Mouse (Mus musculus) colon, adult 2 months (tissue): ENCODE results near the gene Rnh1. TPM values are rescaled to one million over a fixed set of nuclear protein-coding genes. Genes with fewer than 3 reads are reported as not detected.

ENCODE experiments used
- polyA plus RNA-seq: library from polyadenylated mRNA; depleted of rRNA; stranded (reverse); fragments of >200 nt; gene quantifications from 2 replicates; pipeline ENCODE4 v1.2.3, GENCODE M21; 2012; rRNA removed

The Rnh1 gene
- polyA plus RNA-seq = 140 and 158 TPM in 2 replicates

DNA sequence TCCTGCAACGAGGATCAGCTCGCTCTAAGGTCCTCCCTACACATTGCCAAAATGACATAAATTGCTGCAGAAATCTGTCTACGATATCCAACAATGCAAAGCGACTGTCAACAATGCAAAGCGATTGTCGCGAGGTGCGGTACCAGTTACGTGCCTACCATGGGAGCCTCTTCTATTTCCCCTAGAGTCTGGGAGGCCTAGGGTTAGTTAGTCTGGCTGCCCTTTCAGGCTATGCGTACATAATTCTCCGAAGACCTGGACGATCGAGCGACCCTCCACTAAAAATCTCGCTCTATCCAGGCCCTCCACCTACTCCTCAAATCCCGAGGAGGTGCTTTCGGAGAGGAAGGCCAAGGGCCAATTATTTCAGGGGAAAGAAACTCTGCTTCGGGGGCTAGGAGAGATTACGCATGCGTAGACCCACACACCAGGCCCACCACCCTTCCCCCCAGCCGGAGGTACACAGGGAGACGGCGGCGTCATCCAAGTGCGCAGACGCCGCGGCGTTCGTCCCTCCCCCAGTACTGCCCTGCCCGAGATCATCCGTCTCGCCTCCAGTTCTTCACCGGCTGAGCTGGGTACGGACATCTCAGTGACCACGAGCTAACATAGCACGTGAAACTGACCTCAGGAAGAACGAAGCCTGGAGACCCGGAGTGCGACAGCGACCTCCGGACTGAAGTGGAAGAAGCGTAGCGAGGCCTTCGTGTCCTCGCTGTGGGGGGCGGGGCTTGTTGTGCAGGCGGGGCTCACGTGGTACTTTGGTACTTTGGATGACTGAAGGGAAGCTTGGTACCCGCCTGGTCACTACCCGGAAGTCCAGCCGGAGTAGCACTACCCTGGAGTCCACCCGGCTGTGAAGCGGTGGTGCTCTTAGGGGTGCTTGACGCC lies at the start of gene Rnh1:
Gene Rnh1, minus strand, starts transcription at position 742 of the 891 bp plus-strand sequence.

DNA sequence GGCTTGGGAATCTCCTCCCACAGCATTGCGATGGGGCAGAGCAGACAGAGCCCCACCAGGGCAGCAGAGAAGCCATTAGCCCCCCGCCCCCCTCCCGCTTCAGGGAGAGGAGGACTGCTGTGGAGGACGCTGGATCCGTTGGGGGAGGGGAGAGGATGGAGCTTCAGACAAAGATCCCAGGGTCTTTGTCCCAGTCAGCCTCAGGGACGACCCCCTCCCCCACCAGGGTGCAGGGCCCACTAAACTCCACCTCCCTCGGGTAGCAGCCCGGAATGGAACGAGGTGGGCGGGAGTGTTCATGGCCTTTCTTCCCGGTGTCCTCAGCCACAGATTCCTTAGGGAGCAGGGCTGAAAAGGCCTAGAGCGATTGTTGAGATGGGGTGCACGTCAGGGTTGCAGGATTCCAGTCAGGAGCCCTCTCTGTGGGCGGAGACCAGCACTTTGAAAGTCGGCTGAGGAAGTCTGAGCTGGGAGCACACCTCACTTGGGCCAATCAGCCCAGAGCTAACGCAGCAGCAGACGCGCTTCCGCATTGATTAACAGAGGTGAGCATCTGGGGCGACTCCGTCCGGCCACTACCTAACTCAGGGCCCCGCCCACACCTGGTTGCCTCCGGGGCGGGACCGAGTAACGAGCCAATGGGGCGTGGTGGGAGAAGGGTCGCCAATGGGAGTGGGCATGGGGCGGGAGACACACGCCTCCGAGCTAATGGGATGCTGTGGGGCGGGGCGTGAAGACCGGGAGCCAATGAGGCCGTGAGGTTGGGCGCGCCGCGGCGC lies 42.6 kb upstream of the Rnh1 start, which contains the start of gene Rassf7:
Gene Rassf7, plus strand, starts transcription at position 760 of the 779 bp plus-strand sequence.

DNA sequence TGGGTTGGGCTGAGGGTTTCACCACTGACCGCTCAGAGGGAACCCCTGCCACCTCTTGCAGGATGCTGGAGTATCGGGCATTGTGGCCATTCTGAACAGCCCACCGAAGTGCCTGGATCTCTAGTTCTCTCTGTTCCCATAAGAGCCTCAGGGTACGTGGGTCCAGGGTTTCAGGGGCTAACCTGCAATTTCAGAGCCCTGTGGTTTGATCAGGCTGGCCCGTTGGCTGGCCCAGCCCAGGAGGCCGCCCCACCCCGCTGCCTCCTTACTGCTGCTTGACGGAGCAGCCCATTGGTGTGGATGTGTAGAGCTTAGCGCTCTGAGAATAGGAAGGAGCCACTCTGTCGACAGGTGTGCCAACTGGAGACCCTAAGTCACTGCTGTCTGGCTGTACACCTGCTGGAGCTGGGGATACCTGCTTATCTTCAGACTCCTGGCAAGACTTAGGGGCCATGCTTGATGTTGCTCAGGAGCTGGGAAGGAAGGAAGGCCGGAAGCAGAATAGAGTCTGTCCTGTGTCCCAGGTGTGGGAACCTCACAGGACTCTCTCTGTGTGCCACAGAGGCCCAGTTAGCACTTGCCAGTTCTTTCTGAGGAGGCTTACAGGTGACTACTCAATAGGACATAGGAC lies 41.1 kb upstream of the Rnh1 start, which contains the start of gene Lmntd2:
Gene Lmntd2, minus strand, starts transcription at position 476 of the 631 bp plus-strand sequence.

DNA sequence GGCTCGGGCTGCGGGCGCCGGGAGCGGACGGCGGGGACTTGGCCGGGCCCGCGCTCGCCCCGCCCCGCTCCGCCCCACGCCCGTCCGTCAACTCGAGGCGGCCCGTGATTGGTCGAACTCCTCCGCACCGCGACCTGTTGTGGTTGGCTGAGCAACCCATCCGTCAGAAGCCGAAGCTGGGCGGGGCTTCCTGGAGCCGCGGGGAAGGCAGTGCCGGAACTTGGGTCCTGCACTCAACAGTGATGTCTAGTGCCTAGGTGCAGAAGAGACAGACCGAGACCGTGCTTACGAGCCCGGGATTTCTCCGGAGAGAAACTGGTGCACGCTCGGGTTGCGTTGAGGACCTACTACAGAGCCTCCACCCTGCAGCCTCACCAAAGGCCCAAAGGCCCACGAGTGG lies 21.3 kb upstream of the Rnh1 start, which contains the start of the genes Hras and Lrrc56:
Gene Hras, minus strand, starts transcription at position 58 of the 400 bp plus-strand sequence.
Gene Lrrc56, plus strand, starts transcription at position 210 of the 400 bp plus-strand sequence.

DNA sequence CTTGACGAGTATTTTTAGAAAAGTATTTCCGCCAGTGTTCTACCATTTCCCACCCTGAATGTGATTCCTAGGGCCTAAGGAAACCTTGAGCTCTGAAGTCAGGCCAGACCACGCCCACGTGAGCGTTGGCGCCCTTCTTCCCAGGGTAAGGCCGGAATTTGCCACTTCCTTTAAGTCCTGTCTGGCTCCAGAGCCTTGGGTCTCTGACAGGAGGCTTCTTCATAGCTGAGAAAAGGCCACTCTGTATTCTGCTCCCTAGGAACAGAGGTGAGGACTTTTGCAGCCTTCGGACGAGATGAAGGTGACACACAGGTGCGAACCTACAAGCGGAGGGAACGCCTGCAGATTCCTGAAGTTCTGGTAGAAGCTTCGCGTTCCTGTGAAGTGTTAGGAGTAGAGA lies 50.4 kb downstream of the Rnh1 start, which contains the start of gene Ptdss2:
Gene Ptdss2, plus strand, starts transcription at position 138 of the 400 bp plus-strand sequence.

DNA sequence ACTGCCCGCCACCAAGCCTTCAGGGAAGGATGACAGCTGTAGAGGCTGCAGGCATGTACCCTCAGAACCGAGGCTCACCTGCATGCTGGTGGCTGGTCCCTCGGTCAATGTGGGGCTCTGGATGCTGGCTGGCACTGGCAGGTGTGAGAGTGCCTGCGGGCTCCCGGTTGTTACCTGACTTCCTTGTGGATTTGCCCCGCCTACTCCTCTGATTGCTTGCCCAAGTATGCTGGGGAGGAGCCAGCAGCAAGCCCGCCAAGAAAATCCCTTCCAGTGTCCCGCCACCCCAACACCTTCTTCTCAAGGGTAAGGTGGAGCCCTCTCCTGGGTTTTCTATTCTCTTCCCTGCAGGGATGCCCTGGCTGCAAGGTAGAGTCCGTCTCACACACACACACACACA lies 55.0 kb downstream of the Rnh1 start, which contains the start of gene Ano9:
Gene Ano9, minus strand, starts transcription at position 171 of the 400 bp plus-strand sequence.

Other genes starting within 250 kb of the Rnh1 start
- 40.3 and 53.5 TPM in 2 replicates for gene Pgghg, start 231.5 kb downstream of the Rnh1 start, polyA plus RNA-seq
- 1.5 and 1.6 TPM in 2 replicates for gene Ifitm5, start 222.6 kb downstream of the Rnh1 start, polyA plus RNA-seq
- gene Gm45717, start 216.9 kb downstream of the Rnh1 start, polyA plus RNA-seq = not detected in 2 replicates
- gene Ifitm2, start 216.9 kb downstream of the Rnh1 start, polyA plus RNA-seq = 481 and 681 TPM in 2 replicates
- gene Ifitm1, start 205.6 kb downstream of the Rnh1 start, polyA plus RNA-seq = 83.6 and 107 TPM in 2 replicates
- 135 and 161 TPM in 2 replicates for gene Ifitm3, start 162.1 kb downstream of the Rnh1 start, polyA plus RNA-seq
- 1.1 and 2.9 TPM in 2 replicates for gene Ifitm6, start 154.9 kb downstream of the Rnh1 start, polyA plus RNA-seq
- gene Gm17387, start 143.7 kb downstream of the Rnh1 start, polyA plus RNA-seq = not detected in 2 replicates
- 3.7 and 5.0 TPM in 2 replicates for gene B4galnt4, start 111.8 kb downstream of the Rnh1 start, polyA plus RNA-seq
- 141 and 148 TPM in 2 replicates for gene Pkp3, start 94.6 kb downstream of the Rnh1 start, polyA plus RNA-seq
- 41.9 and 54.5 TPM in 2 replicates for gene Sigirr, start 72.3 kb downstream of the Rnh1 start, polyA plus RNA-seq
- 60.4 and 80.5 TPM in 2 replicates for gene Ano9, start 55.1 kb downstream of the Rnh1 start, polyA plus RNA-seq
- gene Ptdss2, start 50.5 kb downstream of the Rnh1 start, polyA plus RNA-seq = 29.2 and 32.7 TPM in 2 replicates
- 86.0 and 86.1 TPM in 2 replicates for gene Hras, start 21.1 kb upstream of the Rnh1 start, polyA plus RNA-seq
- 11.4 and 11.6 TPM in 2 replicates for gene Lrrc56, start 21.3 kb upstream of the Rnh1 start, polyA plus RNA-seq
- gene Lmntd2, start 41.2 kb upstream of the Rnh1 start, polyA plus RNA-seq = 11.8 and 12.9 TPM in 2 replicates
- 224 and 235 TPM in 2 replicates for gene Rassf7, start 43.0 kb upstream of the Rnh1 start, polyA plus RNA-seq
- 20.1 and 28.0 TPM in 2 replicates for gene Phrf1, start 55.9 kb upstream of the Rnh1 start, polyA plus RNA-seq
- 200 and 285 TPM in 2 replicates for gene Irf7, start 93.6 kb upstream of the Rnh1 start, polyA plus RNA-seq
- gene Cdhr5, start 103.9 kb upstream of the Rnh1 start, polyA plus RNA-seq = 405 and 478 TPM in 2 replicates
- 105 and 193 TPM in 2 replicates for gene Sct, start 106.3 kb upstream of the Rnh1 start, polyA plus RNA-seq
- 0.13 and 0.29 TPM in 2 replicates for gene Drd4, start 119.1 kb upstream of the Rnh1 start, polyA plus RNA-seq
- gene Deaf1, start 154.8 kb upstream of the Rnh1 start, polyA plus RNA-seq = 21.1 and 26.0 TPM in 2 replicates
- gene Tmem80, start 154.9 kb upstream of the Rnh1 start, polyA plus RNA-seq = 22.3 and 31.1 TPM in 2 replicates
- 257 and 334 TPM in 2 replicates for gene Eps8l2, start 166.0 kb upstream of the Rnh1 start, polyA plus RNA-seq
- 262 and 282 TPM in 2 replicates for gene Taldo1, start 219.3 kb upstream of the Rnh1 start, polyA plus RNA-seq
- gene Gatd1, start 241.3 kb upstream of the Rnh1 start, polyA plus RNA-seq = 61.5 and 75.6 TPM in 2 replicates